Mouse (Mus musculus) embryonic fibroblast, embryonic 13.5 days (primary cell): ENCODE results near the gene Atg4b.
A peak's percentile ranks its signal among the peaks of the same experiment; 100 is the strongest.

ENCODE experiments used
- CTCF ChIP-seq: IDR thresholded peaks from 2 replicates; pipeline ENCODE4 v1.5.1; 2011; ENCODE audit warnings: mild to moderate bottlenecking, control low read depth, low read length, moderate library complexity, borderline replicate concordance; ENCODE audit not compliant: insufficient read depth
- POLR2A ChIP-seq: IDR thresholded peaks from 2 replicates; pipeline ENCODE4 v1.6.1; 2011; ENCODE audit warnings: low read depth, mild to moderate bottlenecking, control low read depth, low read length, moderate library complexity

DNA sequence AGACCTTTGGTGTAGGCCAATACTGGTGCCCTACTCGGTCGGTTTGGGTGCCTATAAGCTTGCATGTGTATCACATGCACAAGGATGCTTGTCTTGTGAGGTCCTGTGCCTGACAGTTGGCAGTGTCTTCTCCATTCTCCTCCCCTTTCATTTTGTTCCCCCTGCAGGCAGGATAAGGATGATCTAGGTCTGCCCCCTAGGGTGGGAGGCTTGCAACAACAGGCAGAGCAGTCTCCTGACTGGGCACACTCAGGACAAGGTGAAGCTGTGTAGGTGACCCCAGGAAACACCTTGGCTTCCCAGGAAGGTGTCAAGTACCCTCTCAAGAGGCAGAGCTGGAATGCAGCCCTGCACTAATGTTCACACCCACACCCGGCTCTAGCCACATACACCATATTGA is 24.3 kb upstream of the Atg4b start:
- TF ChIP-seq CTCF (peak; percentile 51; the same call in 1 of the 2 replicates), POLR2A (no peak)
